Mouse (Mus musculus): ENCODE measurements around the gene Ptcd2. TPM values are rescaled to one million over a fixed set of nuclear protein-coding genes. Genes with fewer than 3 reads are reported as not detected.

Ptcd2 gene
- polyA plus RNA-seq, 1 experiment from 2014 or later, result 53.2 TPM

- H3K27me3 ChIP-seq (replicated peaks; ENCODE audit: control insufficient read depth, insufficient read depth, low read length), result no peaks in the 10 kb centered on the region
- no peak overlapping the region for H3K27ac ChIP-seq (ENCODE audit: low read length)
- H3K4me2 ChIP-seq (ENCODE audit: low read length), result no peak overlapping the region
- H3K4me1 ChIP-seq (replicated peaks; ENCODE audit: control insufficient read depth, insufficient read depth, low read length), result peaks cover 6% of the 10 kb centered on the region
- H3K9me3 ChIP-seq (ENCODE audit: control insufficient read depth, low read length), result no peaks in the 10 kb centered on the region
- H3K9ac ChIP-seq (replicated peaks; ENCODE audit: low read depth, low read length), result no peak overlapping the region
- no peak overlapping the region for H3K4me3 ChIP-seq (replicated peaks; ENCODE audit: low read length)
- no peaks in the 10 kb centered on the region for H3K36me3 ChIP-seq (ENCODE audit: control insufficient read depth, insufficient read depth)
- ATAC-seq, result no peak
- 31% methylated on average over 4 of the region's 4 CpGs for WGBS
Measured at GRCm38 (mm10) chr13:99363866-99364265, 19.4 kb upstream of the Ptcd2 start.

GRCm38 (mm10) chr13:99358921-99359320 is 14.4 kb upstream of the Ptcd2 start:
- H3K36me3 ChIP-seq (ENCODE audit: control insufficient read depth, insufficient read depth), result no peaks in the 10 kb centered on the region
- WGBS, result 81% methylated on average over 14 of the region's 14 CpGs
- no peaks in the 10 kb centered on the region for H3K9me3 ChIP-seq (ENCODE audit: control insufficient read depth, low read length)
- ATAC-seq, result no peak
- peaks cover under 1% of the 10 kb centered on the region for H3K4me1 ChIP-seq (replicated peaks; ENCODE audit: control insufficient read depth, insufficient read depth, low read length)
- H3K27me3 ChIP-seq (replicated peaks; ENCODE audit: control insufficient read depth, insufficient read depth, low read length), result no peaks in the 10 kb centered on the region
- H3K27ac ChIP-seq (ENCODE audit: low read length), result no peak overlapping the region
- H3K9ac ChIP-seq (replicated peaks; ENCODE audit: low read depth, low read length), result no peak overlapping the region
- H3K4me3 ChIP-seq (replicated peaks; ENCODE audit: low read length), result no peak overlapping the region
- no peak overlapping the region for H3K4me2 ChIP-seq (ENCODE audit: low read length)

GRCm38 (mm10) chr13:99356428-99357265 is 12.1 kb upstream of the Ptcd2 start:
- ATAC-seq, result no peak

GRCm38 (mm10) chr13:99355861-99356260 is 11.4 kb upstream of the Ptcd2 start:
- no peak for ATAC-seq
- no peaks in the 10 kb centered on the region for H3K27me3 ChIP-seq (replicated peaks; ENCODE audit: control insufficient read depth, insufficient read depth, low read length)
- no peak overlapping the region for H3K4me3 ChIP-seq (replicated peaks; ENCODE audit: low read length)
- no peak overlapping the region for H3K27ac ChIP-seq (ENCODE audit: low read length)
- no peaks in the 10 kb centered on the region for H3K36me3 ChIP-seq (ENCODE audit: control insufficient read depth, insufficient read depth)
- no peak overlapping the region for H3K9ac ChIP-seq (replicated peaks; ENCODE audit: low read depth, low read length)
- 92% methylated on average over 7 of the region's 7 CpGs for WGBS
- no peak overlapping the region for H3K4me2 ChIP-seq (ENCODE audit: low read length)
- H3K4me1 ChIP-seq (replicated peaks; ENCODE audit: control insufficient read depth, insufficient read depth, low read length), result peaks cover 7% of the 10 kb centered on the region
- no peaks in the 10 kb centered on the region for H3K9me3 ChIP-seq (ENCODE audit: control insufficient read depth, low read length)

More at GRCm38 (mm10) chr13:99356428-99357265, 12.1 kb upstream of the Ptcd2 start:
- no peak overlapping the region for H3K9ac ChIP-seq (replicated peaks; ENCODE audit: low read depth, low read length)
- H3K4me3 ChIP-seq (replicated peaks; ENCODE audit: low read length), result no peak overlapping the region
- H3K27me3 ChIP-seq (replicated peaks; ENCODE audit: control insufficient read depth, insufficient read depth, low read length), result no peaks in the 10 kb centered on the region
- H3K4me1 ChIP-seq (replicated peaks; ENCODE audit: control insufficient read depth, insufficient read depth, low read length), result peaks cover 7% of the 10 kb centered on the region
- H3K9me3 ChIP-seq (ENCODE audit: control insufficient read depth, low read length), result no peaks in the 10 kb centered on the region
- H3K36me3 ChIP-seq (ENCODE audit: control insufficient read depth, insufficient read depth), result no peaks in the 10 kb centered on the region
- H3K27ac ChIP-seq (ENCODE audit: low read length), result no peak overlapping the region
- WGBS, result 28% methylated on average over 9 of the region's 9 CpGs
- no peak overlapping the region for H3K4me2 ChIP-seq (ENCODE audit: low read length)

- no peak overlapping the region for H3K4me2 ChIP-seq (ENCODE audit: low read length)
- H3K9me3 ChIP-seq (ENCODE audit: control insufficient read depth, low read length), result no peaks in the 10 kb centered on the region
- H3K27me3 ChIP-seq (replicated peaks; ENCODE audit: control insufficient read depth, insufficient read depth, low read length), result no peaks in the 10 kb centered on the region
- H3K9ac ChIP-seq (replicated peaks; ENCODE audit: low read depth, low read length), result no peak overlapping the region
- WGBS, result 95% methylated on average over 6 of the region's 6 CpGs
- H3K27ac ChIP-seq (ENCODE audit: low read length), result no peak overlapping the region
- peaks cover 7% of the 10 kb centered on the region for H3K4me1 ChIP-seq (replicated peaks; ENCODE audit: control insufficient read depth, insufficient read depth, low read length)
- H3K36me3 ChIP-seq (ENCODE audit: control insufficient read depth, insufficient read depth), result peaks cover 2% of the 10 kb centered on the region; the same call in 1 of the 2 replicates
- ATAC-seq, result no peak
- no peak overlapping the region for H3K4me3 ChIP-seq (replicated peaks; ENCODE audit: low read length)
Measured at GRCm38 (mm10) chr13:99355072-99355471, 10.6 kb upstream of the Ptcd2 start.

- H3K4me2 ChIP-seq (ENCODE audit: low read length), result peak overlapping the region; percentile 85
- H3K9me3 ChIP-seq (ENCODE audit: control insufficient read depth, low read length), result no peaks in the 10 kb centered on the region
- H3K4me3 ChIP-seq (replicated peaks; ENCODE audit: low read length), result peak overlapping the region; percentile 58
- no peaks in the 10 kb centered on the region for H3K27me3 ChIP-seq (replicated peaks; ENCODE audit: control insufficient read depth, insufficient read depth, low read length)
- H3K36me3 ChIP-seq (ENCODE audit: control insufficient read depth, insufficient read depth), result peaks cover 4% of the 10 kb centered on the region; the same call in 1 of the 2 replicates
- H3K9ac ChIP-seq (replicated peaks; ENCODE audit: low read depth, low read length), result peak overlapping the region; percentile 61
- peak overlapping the region; percentile 81 for H3K27ac ChIP-seq (ENCODE audit: low read length)
- peaks cover 7% of the 10 kb centered on the region for H3K4me1 ChIP-seq (replicated peaks; ENCODE audit: control insufficient read depth, insufficient read depth, low read length)
- 5% methylated on average over 7 of the region's 7 CpGs for WGBS
- peak; percentile 44 for ATAC-seq
Measured at GRCm38 (mm10) chr13:99353490-99353851, 9.0 kb upstream of the Ptcd2 start.

- Histone ChIP-seq H3K27me3 (replicated peaks; ENCODE audit: control insufficient read depth, insufficient read depth, low read length) (no peaks in the 10 kb centered on the region), H3K4me3 (replicated peaks; ENCODE audit: low read length) (peak overlapping the region; percentile 58), H3K9me3 (ENCODE audit: control insufficient read depth, low read length) (no peaks in the 10 kb centered on the region), H3K36me3 (ENCODE audit: control insufficient read depth, insufficient read depth) (peaks cover 6% of the 10 kb centered on the region), H3K27ac (ENCODE audit: low read length) (peak overlapping the region; percentile 81), H3K4me2 (ENCODE audit: low read length) (peak overlapping the region; percentile 85), H3K9ac (replicated peaks; ENCODE audit: low read depth, low read length) (peak overlapping the region; percentile 61), H3K4me1 (replicated peaks; ENCODE audit: control insufficient read depth, insufficient read depth, low read length) (peaks cover 7% of the 10 kb centered on the region)
- WGBS, result 11% methylated on average over 28 of the region's 28 CpGs
- peak; percentile 100 for ATAC-seq
Measured at GRCm38 (mm10) chr13:99352758-99353489, 8.4 kb upstream of the Ptcd2 start.

GRCm38 (mm10) chr13:99351596-99351995 is 7.1 kb upstream of the Ptcd2 start:
- Histone ChIP-seq H3K36me3 (ENCODE audit: control insufficient read depth, insufficient read depth) (peaks cover 6% of the 10 kb centered on the region), H3K4me2 (ENCODE audit: low read length) (no peak overlapping the region), H3K9ac (replicated peaks; ENCODE audit: low read depth, low read length) (no peak overlapping the region), H3K9me3 (ENCODE audit: control insufficient read depth, low read length) (no peaks in the 10 kb centered on the region), H3K4me1 (replicated peaks; ENCODE audit: control insufficient read depth, insufficient read depth, low read length) (peaks cover 7% of the 10 kb centered on the region), H3K27ac (ENCODE audit: low read length) (no peak overlapping the region), H3K27me3 (replicated peaks; ENCODE audit: control insufficient read depth, insufficient read depth, low read length) (no peaks in the 10 kb centered on the region), H3K4me3 (replicated peaks; ENCODE audit: low read length) (no peak overlapping the region)
- ATAC-seq, result no peak
- 92% methylated on average over 3 of the region's 3 CpGs for WGBS

- Histone ChIP-seq H3K4me2 (ENCODE audit: low read length) (no peak overlapping the region), H3K4me1 (replicated peaks; ENCODE audit: control insufficient read depth, insufficient read depth, low read length) (peaks cover 7% of the 10 kb centered on the region), H3K27ac (ENCODE audit: low read length) (no peak overlapping the region), H3K9me3 (ENCODE audit: control insufficient read depth, low read length) (no peaks in the 10 kb centered on the region), H3K4me3 (replicated peaks; ENCODE audit: low read length) (no peak overlapping the region), H3K27me3 (replicated peaks; ENCODE audit: control insufficient read depth, insufficient read depth, low read length) (no peaks in the 10 kb centered on the region), H3K9ac (replicated peaks; ENCODE audit: low read depth, low read length) (no peak overlapping the region), H3K36me3 (ENCODE audit: control insufficient read depth, insufficient read depth) (peaks cover 6% of the 10 kb centered on the region)
- WGBS, result 84% methylated on average over 8 of the region's 8 CpGs
- no peak for ATAC-seq
Measured at GRCm38 (mm10) chr13:99351186-99351585, 6.7 kb upstream of the Ptcd2 start.
